Mouse (Mus musculus) kidney, postnatal 0 days (tissue): ENCODE measurements around the gene Wdr66. TPM values are rescaled to one million over a fixed set of nuclear protein-coding genes. Genes with fewer than 3 reads are reported as not detected.

Experiments
- ATAC-seq: fragments of 200-750 bp; cut with Nextera tagmentation; replicated peaks from 2 replicates; pipeline ENCODE4 v1.8.0; 2017; ENCODE audit warnings: low read depth, moderate number of reproducible peaks, moderate TSS enrichment, moderate library complexity; ENCODE audit not compliant: low FRiP score
- DNase-seq: peaks from one replicate; pipeline ENCODE4 v3.0.0-alpha.2; 2016; ENCODE audit warnings: low spot score
- H3K27ac ChIP-seq: fragments of 300-500 bp; sonication (generic); 2 replicates; pipeline ENCODE4 v1.5.1; 2014; ENCODE audit warnings: mild to moderate bottlenecking
- H3K27me3 ChIP-seq: fragments of 300-500 bp; sonication (generic); 2 replicates; pipeline ENCODE4 v1.6.1; 2014; ENCODE audit warnings: low read length, mixed read lengths; ENCODE audit not compliant: insufficient read depth
- H3K36me3 ChIP-seq: fragments of 300-500 bp; sonication (generic); 2 replicates; pipeline ENCODE4 v1.6.1; 2014; ENCODE audit warnings: low read length, mixed read lengths; ENCODE audit not compliant: insufficient read depth
- H3K4me1 ChIP-seq: fragments of 300-500 bp; sonication (generic); replicated peaks from 2 replicates; pipeline ENCODE4 v1.6.1; 2014; ENCODE audit warnings: antibody characterized with exemption, low read length, mixed read lengths; ENCODE audit not compliant: insufficient read depth
- H3K4me2 ChIP-seq: fragments of 300-500 bp; sonication (generic); 2 replicates; pipeline ENCODE4 v1.6.1; 2014; ENCODE audit warnings: mild to moderate bottlenecking, low read length, moderate library complexity, mixed read lengths
- H3K4me3 ChIP-seq: fragments of 300-500 bp; sonication (generic); replicated peaks from 2 replicates; pipeline ENCODE4 v1.5.1; 2014; ENCODE audit warnings: low read depth, low read length
- H3K9ac ChIP-seq: fragments of 300-500 bp; sonication (generic); 2 replicates; pipeline ENCODE4 v1.6.1; 2014; ENCODE audit warnings: low read depth, low read length
- H3K9me3 ChIP-seq: fragments of 300-500 bp; sonication (generic); replicated peaks from 2 replicates; pipeline ENCODE4 v1.6.1; 2016; ENCODE audit warnings: low read length, inconsistent platforms, mixed read lengths
- CTCF ChIP-seq: IDR thresholded peaks from 2 replicates; pipeline ENCODE4 v1.5.1; 2016; ENCODE audit warnings: antibody characterized with exemption, low read depth, mild to moderate bottlenecking, moderate library complexity
- WGBS: fragments of 180-500 bp; shearing (Covaris S2); extraction: QIAGEN DNeasy Blood & Tissue Kit; methylation state at CpG from one replicate; pipeline ENCODE4 v1.1.7; 2014; 5-methylcytosine and 5-hydroxymethylcytosine counted together
- polyA plus RNA-seq: library from polyadenylated mRNA; unstranded; fragments of >200 nt; fragmentation: Nextera tagmentation; extraction: Ambion mirVana; gene quantifications from 2 replicates; pipeline ENCODE4 v1.2.1, GENCODE M21; 2015

Wdr66 gene
- polyA plus RNA-seq, 1 experiment from 2014 or later = 1.6 TPM

DNA sequence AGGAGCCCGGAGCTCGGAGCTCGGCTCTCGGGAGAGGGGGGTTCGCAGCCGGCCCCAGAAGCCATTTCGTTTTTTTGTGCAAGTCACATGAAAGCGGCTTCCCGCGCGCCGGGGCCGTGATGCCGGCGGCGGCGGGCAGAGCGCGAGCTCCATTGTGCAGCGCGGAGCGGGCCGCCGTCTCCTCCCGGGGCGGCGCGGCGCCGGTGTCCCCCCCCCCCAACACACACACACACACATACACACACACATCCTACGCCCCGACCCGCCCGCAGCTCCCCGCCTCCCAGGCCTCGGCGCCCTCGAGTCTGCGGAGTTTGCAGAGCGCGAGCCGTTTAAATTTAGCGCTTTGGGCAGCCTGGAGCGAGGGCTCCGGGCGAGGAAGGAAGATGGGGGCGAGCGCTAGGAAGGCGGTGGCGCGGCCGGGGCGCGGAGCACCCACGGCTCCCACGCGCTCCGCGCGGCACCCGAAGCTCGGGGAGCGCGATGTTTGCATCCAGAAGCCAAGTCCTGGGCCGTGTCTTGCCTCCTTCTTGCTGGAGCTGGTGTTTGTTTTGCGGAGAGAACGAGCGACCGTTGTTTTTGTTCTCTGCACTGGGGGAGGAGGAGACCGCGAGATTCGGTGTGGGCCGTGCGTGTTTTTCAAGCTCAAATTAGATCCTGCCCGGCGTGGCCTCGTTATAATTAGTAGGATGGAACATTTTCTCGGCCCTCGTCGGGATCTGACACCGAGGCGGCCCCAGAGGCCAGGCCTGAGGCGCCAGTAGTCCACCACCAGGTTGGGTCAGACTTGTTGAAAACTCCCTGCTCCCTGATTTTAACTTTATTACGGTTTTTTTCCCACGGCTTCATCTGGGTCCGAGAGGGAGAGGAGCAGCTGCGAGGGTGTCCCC lies 93.3 kb downstream of the Wdr66 start:
- ATAC-seq = no peak
- WGBS = under 1% methylated on average over 85 of the region's 87 CpGs

GRCm38 (mm10) chr5:123345853-123346654 lies 94.2 kb downstream of the Wdr66 start:
- Histone ChIP-seq H3K27me3 (no peaks in the 10 kb centered on the region), H3K27ac (peak overlapping the region; percentile 99), H3K36me3 (no peaks in the 10 kb centered on the region), H3K9ac (peak overlapping the region; percentile 97), H3K4me1 (peaks cover 18% of the 10 kb centered on the region; the same call in 1 of the 2 replicates), H3K9me3 (no peaks in the 10 kb centered on the region), H3K4me2 (peak overlapping the region; percentile 95), H3K4me3 (peak overlapping the region; percentile 97)
- TF ChIP-seq CTCF = no peak
- 3% methylated on average over 22 of the region's 22 CpGs for WGBS
- DNase-seq = peak; percentile 65
- peak; percentile 5; the same call in 1 of the 2 replicates for ATAC-seq

More for the DNA sequence above, 93.3 kb downstream of the Wdr66 start:
- H3K4me3 ChIP-seq = peak overlapping the region; percentile 97
- H3K9ac ChIP-seq = peak overlapping the region; percentile 97
- TF ChIP-seq CTCF = no peak
- H3K4me2 ChIP-seq = peak overlapping the region; percentile 95
- H3K9me3 ChIP-seq = no peaks in the 10 kb centered on the region
- H3K36me3 ChIP-seq = no peaks in the 10 kb centered on the region
- DNase-seq = peak; percentile 73
- no peaks in the 10 kb centered on the region for H3K27me3 ChIP-seq
- H3K27ac ChIP-seq = peak overlapping the region; percentile 99
- peaks cover 10% of the 10 kb centered on the region; the same call in 1 of the 2 replicates for H3K4me1 ChIP-seq

GRCm38 (mm10) chr5:123346701-123347270 lies 94.9 kb downstream of the Wdr66 start:
- H3K4me2 ChIP-seq = peak overlapping the region; percentile 95
- ATAC-seq = peak; percentile 35
- WGBS = 41% methylated on average over 7 of the region's 7 CpGs

DNA sequence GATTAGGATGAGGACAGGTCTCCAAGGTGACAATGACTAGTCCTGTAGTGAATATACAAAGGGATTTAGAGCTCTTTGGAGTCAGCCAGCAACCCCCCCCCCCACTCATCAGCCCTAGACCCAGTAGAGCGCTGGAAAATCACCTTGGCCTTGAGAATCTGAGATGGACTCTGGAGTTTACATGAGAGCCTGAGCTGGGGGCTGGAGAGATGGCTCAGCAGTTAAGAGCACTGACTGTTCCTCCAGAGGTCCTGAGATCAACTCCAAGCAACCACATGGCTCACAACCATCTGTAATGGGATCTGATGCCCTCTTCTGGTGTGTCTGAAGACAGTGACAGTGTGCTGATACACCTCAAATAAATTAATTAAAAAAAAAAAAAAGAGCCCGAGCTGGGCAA lies 96.1 kb downstream of the Wdr66 start:
- TF ChIP-seq CTCF = 0 out of 2 replicates have a peak, but pooled peaks have one; percentile 15
- no peak for ATAC-seq
- no peak overlapping the region for H3K4me3 ChIP-seq
- DNase-seq = no peak
- H3K36me3 ChIP-seq = 0 out of 2 replicates have a peak, but pooled peaks cover 4% of the 10 kb centered on the region
- no peaks in the 10 kb centered on the region for H3K27me3 ChIP-seq
- 0 out of 2 replicates have a peak overlapping the region, but pooled peaks have one; percentile 3 for H3K4me2 ChIP-seq
- no peaks in the 10 kb centered on the region for H3K9me3 ChIP-seq
- peaks cover 20% of the 10 kb centered on the region; the same call in 1 of the 2 replicates for H3K4me1 ChIP-seq
- WGBS = 66% methylated on average over 2 of the region's 2 CpGs
- peak overlapping the region; percentile 99 for H3K27ac ChIP-seq
- no peak overlapping the region for H3K9ac ChIP-seq

More at GRCm38 (mm10) chr5:123346701-123347270, 94.9 kb downstream of the Wdr66 start:
- no peaks in the 10 kb centered on the region for H3K36me3 ChIP-seq
- H3K4me3 ChIP-seq = peak overlapping the region; percentile 97
- peak overlapping the region; percentile 97 for H3K9ac ChIP-seq
- TF ChIP-seq CTCF = no peak
- no peaks in the 10 kb centered on the region for H3K27me3 ChIP-seq
- no peaks in the 10 kb centered on the region for H3K9me3 ChIP-seq
- DNase-seq = peak; percentile 44
- H3K27ac ChIP-seq = peak overlapping the region; percentile 99
- peaks cover 20% of the 10 kb centered on the region; the same call in 1 of the 2 replicates for H3K4me1 ChIP-seq

DNA sequence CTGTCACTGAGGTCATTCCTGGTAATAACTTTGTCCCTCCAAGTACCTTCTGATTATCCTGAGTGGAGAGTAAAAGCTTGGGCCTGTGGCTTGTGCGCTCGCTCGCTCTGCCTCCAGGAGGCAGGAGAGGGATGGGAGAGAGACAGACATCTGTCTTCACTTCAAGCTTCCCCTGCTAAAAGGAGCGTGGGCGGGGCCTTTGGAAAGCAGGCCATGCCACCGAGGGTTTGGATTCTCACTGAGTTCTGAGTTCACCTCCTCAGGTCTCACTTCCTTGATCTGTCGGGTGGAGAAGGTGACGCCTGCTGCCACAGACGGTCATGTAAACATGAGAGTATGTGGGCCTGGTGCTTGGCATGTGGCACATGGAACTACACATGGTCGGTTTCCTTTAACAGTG lies 98.5 kb downstream of the Wdr66 start:
- peak overlapping the region; percentile 34; the same call in 1 of the 2 replicates for H3K27ac ChIP-seq
- H3K4me2 ChIP-seq = no peak overlapping the region
- DNase-seq (peak; percentile 43), ATAC-seq (no peak)
- peak; percentile 47; the same call in 1 of the 2 replicates for TF ChIP-seq CTCF
- no peak overlapping the region for H3K4me3 ChIP-seq
- 58% methylated on average over 10 of the region's 10 CpGs for WGBS
- no peaks in the 10 kb centered on the region for H3K27me3 ChIP-seq
- no peaks in the 10 kb centered on the region for H3K9me3 ChIP-seq
- H3K36me3 ChIP-seq = 0 out of 2 replicates have a peak, but pooled peaks cover 8% of the 10 kb centered on the region
- H3K4me1 ChIP-seq = 0 out of 2 replicates have a peak, but pooled peaks cover 20% of the 10 kb centered on the region
- no peak overlapping the region for H3K9ac ChIP-seq
